Mouse (Mus musculus) midbrain, embryonic 16.5 days (tissue): ENCODE data around the gene Coil. TPM values are rescaled to one million over a fixed set of nuclear protein-coding genes. Genes with fewer than 3 reads are reported as not detected.
"Not testable (repeated sequence)": the region's sequence is repeated elsewhere in the genome, so short reads cannot be mapped to it uniquely, and the experiment has no call there.

Experiments
- ATAC-seq: fragments of 200-750 bp; cut with Nextera tagmentation; 2 replicates; pipeline ENCODE4 v1.8.0; 2017; ENCODE audit warnings: moderate TSS enrichment
- H3K27ac ChIP-seq: fragments of 300-500 bp; sonication (generic); 2 replicates; pipeline ENCODE4 v1.5.1; 2014; ENCODE audit warnings: mild to moderate bottlenecking, low read length, mixed read lengths
- H3K27me3 ChIP-seq: fragments of 300-500 bp; sonication (generic); 2 replicates; pipeline ENCODE4 v1.6.1; 2014; ENCODE audit warnings: low read depth, low read length, mixed read lengths; ENCODE audit not compliant: control insufficient read depth, insufficient read depth
- H3K36me3 ChIP-seq: fragments of 300-500 bp; sonication (generic); 2 replicates; pipeline ENCODE4 v1.6.1; 2014; ENCODE audit warnings: mild to moderate bottlenecking, low read length, moderate library complexity, mixed read lengths; ENCODE audit not compliant: control insufficient read depth, insufficient read depth
- H3K4me1 ChIP-seq: fragments of 300-500 bp; sonication (generic); 2 replicates; pipeline ENCODE4 v1.6.1; 2014; ENCODE audit warnings: mild to moderate bottlenecking, low read length, mixed read lengths; ENCODE audit not compliant: control insufficient read depth, insufficient read depth
- H3K4me2 ChIP-seq: fragments of 300-500 bp; sonication (generic); 2 replicates; pipeline ENCODE4 v1.6.1; 2014; ENCODE audit warnings: mild to moderate bottlenecking, low read length, mixed read lengths
- H3K4me3 ChIP-seq: fragments of 300-500 bp; sonication (generic); 2 replicates; pipeline ENCODE4 v1.5.1; 2014; ENCODE audit warnings: low read depth, mild to moderate bottlenecking, low read length, moderate library complexity, mixed read lengths
- H3K9ac ChIP-seq: fragments of 300-500 bp; sonication (generic); 2 replicates; pipeline ENCODE4 v1.6.1; 2014; ENCODE audit warnings: low read depth, low read length, mixed read lengths
- H3K9me3 ChIP-seq: fragments of 300-500 bp; sonication (generic); replicated peaks from 2 replicates; pipeline ENCODE4 v1.6.1; 2014; ENCODE audit warnings: mild to moderate bottlenecking, low read length, mixed read lengths; ENCODE audit not compliant: control insufficient read depth, poor library complexity, severe bottlenecking
- WGBS: fragments of 180-500 bp; shearing (Covaris S2); extraction: QIAGEN DNeasy Blood & Tissue Kit; methylation state at CpG from one replicate; pipeline ENCODE4 v1.1.7; 2014; 5-methylcytosine and 5-hydroxymethylcytosine counted together
- polyA plus RNA-seq: library from polyadenylated mRNA; unstranded; fragments of >200 nt; fragmentation: Nextera tagmentation; extraction: Ambion mirVana; gene quantifications from 2 replicates; pipeline ENCODE4 v1.2.1, GENCODE M21; 2015

The Coil gene
- polyA plus RNA-seq, 1 experiment from 2014 or later, result 30.4 TPM

- Histone ChIP-seq H3K36me3 (peaks cover 23% of the 10 kb centered on the region), H3K4me2 (no peak overlapping the region), H3K9ac (no peak overlapping the region), H3K27me3 (no peaks in the 10 kb centered on the region), H3K4me1 (no peaks in the 10 kb centered on the region), H3K9me3 (no peaks in the 10 kb centered on the region), H3K27ac (no peak overlapping the region), H3K4me3 (no peak overlapping the region)
- no peak for ATAC-seq
- 85% methylated on average over 3 of the region's 3 CpGs for WGBS
These were observed 65.5 kb downstream of the Coil start for GRCm38 (mm10) chr11:89035552-89035951.

GRCm38 (mm10) chr11:89038496-89038895 is 68.4 kb downstream of the Coil start:
- WGBS, result 91% methylated on average over 6 of the region's 6 CpGs

DNA sequence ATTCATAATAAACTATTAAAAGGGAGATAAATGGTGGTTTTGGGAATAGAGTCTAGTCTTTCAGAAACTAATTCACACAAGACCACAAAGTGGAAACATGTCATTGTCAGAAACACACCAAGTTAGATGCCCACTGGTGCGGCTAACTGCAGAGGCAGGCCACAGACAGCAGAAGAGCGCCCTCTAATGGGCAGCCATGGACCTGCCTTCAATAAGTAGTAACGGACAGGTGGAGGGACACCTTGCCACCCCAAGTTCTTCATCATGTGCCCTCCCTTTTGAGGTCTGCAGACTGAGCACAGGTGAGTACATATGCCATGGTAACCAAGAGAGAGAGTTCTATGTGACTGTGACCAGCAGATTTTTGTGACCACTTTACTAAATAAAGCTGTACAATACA is 69.3 kb downstream of the Coil start:
- no peak overlapping the region for H3K9ac ChIP-seq
- H3K4me2 ChIP-seq, result no peak overlapping the region
- no peaks in the 10 kb centered on the region for H3K27me3 ChIP-seq
- no peak overlapping the region for H3K27ac ChIP-seq
- WGBS, result 26% methylated on average over 3 of the region's 3 CpGs
- H3K4me1 ChIP-seq, result no peaks in the 10 kb centered on the region
- ATAC-seq, result no peak
- no peak overlapping the region for H3K4me3 ChIP-seq
- H3K9me3 ChIP-seq, result no peaks in the 10 kb centered on the region
- peaks cover 39% of the 10 kb centered on the region for H3K36me3 ChIP-seq

More at GRCm38 (mm10) chr11:89038496-89038895, 68.4 kb downstream of the Coil start:
- Histone ChIP-seq H3K9ac (no peak overlapping the region), H3K27me3 (no peaks in the 10 kb centered on the region), H3K4me3 (no peak overlapping the region), H3K9me3 (no peaks in the 10 kb centered on the region), H3K36me3 (peaks cover 35% of the 10 kb centered on the region), H3K4me2 (no peak overlapping the region), H3K27ac (no peak overlapping the region), H3K4me1 (no peaks in the 10 kb centered on the region)
- ATAC-seq, result no peak

DNA sequence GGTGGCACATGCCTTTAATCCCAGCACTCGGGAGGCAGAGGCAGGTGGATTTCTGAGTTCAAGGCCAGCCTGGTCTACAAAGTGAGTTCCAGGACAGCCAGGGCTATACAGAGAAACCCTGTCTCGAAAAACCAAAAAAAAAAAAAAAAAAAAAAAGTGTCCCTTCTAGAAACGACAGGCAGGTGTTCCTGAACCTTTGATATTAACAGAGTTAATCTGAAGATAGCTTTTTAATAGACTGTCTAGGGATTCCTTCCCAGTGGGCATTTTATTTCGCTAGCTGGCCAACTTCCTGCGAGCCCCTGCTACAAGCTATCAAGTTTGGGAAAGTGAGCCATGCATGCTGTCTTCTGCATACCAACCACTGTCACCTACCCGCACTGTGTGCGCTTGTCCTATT is 71.0 kb downstream of the Coil start:
- not testable (repeated sequence) for ATAC-seq, H3K4me3 ChIP-seq, H3K9ac ChIP-seq, H3K27me3 ChIP-seq, H3K4me1 ChIP-seq, H3K9me3 ChIP-seq, H3K27ac ChIP-seq, H3K4me2 ChIP-seq
- peaks cover 52% of the 10 kb centered on the region for H3K36me3 ChIP-seq
- WGBS, result 94% methylated on average over 6 of the region's 7 CpGs

Other genes starting within 250 kb of the Coil start
- gene Akap1, start 105.7 kb upstream of the Coil start, polyA plus RNA-seq, result 31.2 and 33.3 TPM in 2 replicates
- gene Scpep1, start 14.8 kb upstream of the Coil start, polyA plus RNA-seq, result 31.9 and 37.9 TPM in 2 replicates
- gene Elobl, start 3.3 kb upstream of the Coil start, polyA plus RNA-seq, result not detected in 2 replicates
- gene Trim25, start 29.1 kb downstream of the Coil start, polyA plus RNA-seq, result 3.5 and 3.8 TPM in 2 replicates
- gene Dgke, start 96.6 kb downstream of the Coil start, polyA plus RNA-seq, result 18.2 and 19.1 TPM in 2 replicates
- not detected in 2 replicates for gene Gm525, start 103.6 kb downstream of the Coil start, polyA plus RNA-seq